Mouse (Mus musculus) neural tube, embryonic 14.5 days (tissue): ENCODE data around the gene Zbtb16. TPM values are rescaled to one million over a fixed set of nuclear protein-coding genes. Genes with fewer than 3 reads are reported as not detected.

ENCODE experiments used
- ATAC-seq: fragments of 200-750 bp; cut with Nextera tagmentation; 2 replicates; pipeline ENCODE4 v1.8.0; 2017; ENCODE audit warnings: low read depth, mild to moderate bottlenecking, moderate TSS enrichment, moderate library complexity
- H3K27ac ChIP-seq: fragments of 300-500 bp; sonication (generic); 2 replicates; pipeline ENCODE4 v1.5.1; 2014; ENCODE audit warnings: low read depth, mild to moderate bottlenecking, control low read depth, low read length, moderate library complexity, mixed read lengths
- H3K27me3 ChIP-seq: fragments of 300-500 bp; sonication (generic); 2 replicates; pipeline ENCODE4 v1.6.1; 2014; ENCODE audit warnings: low read length; ENCODE audit not compliant: control insufficient read depth, insufficient read depth
- H3K36me3 ChIP-seq: fragments of 300-500 bp; sonication (generic); 2 replicates; pipeline ENCODE4 v1.6.1; 2014; ENCODE audit warnings: low read length, mixed read lengths; ENCODE audit not compliant: control insufficient read depth, insufficient read depth
- H3K4me1 ChIP-seq: fragments of 300-500 bp; sonication (generic); 2 replicates; pipeline ENCODE4 v1.6.1; 2014; ENCODE audit warnings: low read length; ENCODE audit not compliant: control insufficient read depth, insufficient read depth
- H3K4me2 ChIP-seq: fragments of 300-500 bp; sonication (generic); 2 replicates; pipeline ENCODE4 v1.6.1; 2014; ENCODE audit warnings: mild to moderate bottlenecking, low read depth, low read length, control low read depth
- H3K4me3 ChIP-seq: fragments of 300-500 bp; sonication (generic); 2 replicates; pipeline ENCODE4 v1.5.1; 2014; ENCODE audit warnings: low read depth, low read length, control low read depth, mixed read lengths
- H3K9ac ChIP-seq: fragments of 300-500 bp; sonication (generic); replicated peaks from 2 replicates; pipeline ENCODE4 v1.6.1; 2014; ENCODE audit warnings: low read depth, mild to moderate bottlenecking, control low read depth, low read length, mixed read lengths
- H3K9me3 ChIP-seq: fragments of 300-500 bp; sonication (generic); 2 replicates; pipeline ENCODE4 v1.6.1; 2016; ENCODE audit warnings: low read length; ENCODE audit not compliant: control insufficient read depth
- WGBS: fragments of 180-500 bp; shearing (Covaris S2); extraction: QIAGEN DNeasy Blood & Tissue Kit; methylation state at CpG from one replicate; pipeline ENCODE4 v1.1.7; 2014; 5-methylcytosine and 5-hydroxymethylcytosine counted together
- polyA plus RNA-seq: library from polyadenylated mRNA; unstranded; fragments of >200 nt; fragmentation: Nextera tagmentation; extraction: Ambion mirVana; gene quantifications from 2 replicates; pipeline ENCODE4 v1.2.1, GENCODE M21; 2014

Zbtb16 gene
- polyA plus RNA-seq, 1 experiment from 2014 or later, result 12.0 TPM

DNA sequence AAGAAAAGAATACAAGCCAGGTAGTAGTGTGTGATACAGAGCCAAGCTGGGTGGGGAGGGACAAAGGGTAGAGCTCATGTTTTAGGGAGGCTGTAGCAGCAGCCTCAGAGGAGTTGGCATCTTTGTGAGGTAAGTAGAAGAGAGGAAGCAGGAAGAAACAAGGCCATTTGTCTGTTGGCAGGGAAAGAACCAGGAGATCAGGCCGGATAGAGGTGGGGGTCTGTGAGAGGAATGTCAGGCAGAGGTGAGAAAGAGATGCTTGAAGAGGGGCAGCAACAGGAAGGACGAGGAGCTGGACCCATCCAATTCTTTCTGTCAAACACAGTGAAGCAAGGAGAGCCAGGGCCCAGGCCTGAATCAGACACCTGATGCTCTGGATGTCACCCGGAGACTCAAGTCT is 114.8 kb downstream of the Zbtb16 start:
- H3K4me2 ChIP-seq, result no peak overlapping the region
- 83% methylated on average over 3 of the region's 3 CpGs for WGBS
- H3K4me3 ChIP-seq, result no peak overlapping the region
- no peak for ATAC-seq
- H3K9me3 ChIP-seq, result no peaks in the 10 kb centered on the region
- no peak overlapping the region for H3K27ac ChIP-seq
- no peaks in the 10 kb centered on the region for H3K36me3 ChIP-seq
- H3K9ac ChIP-seq, result no peak overlapping the region
- no peaks in the 10 kb centered on the region for H3K27me3 ChIP-seq
- 0 out of 2 replicates have a peak, but pooled peaks cover 5% of the 10 kb centered on the region for H3K4me1 ChIP-seq

DNA sequence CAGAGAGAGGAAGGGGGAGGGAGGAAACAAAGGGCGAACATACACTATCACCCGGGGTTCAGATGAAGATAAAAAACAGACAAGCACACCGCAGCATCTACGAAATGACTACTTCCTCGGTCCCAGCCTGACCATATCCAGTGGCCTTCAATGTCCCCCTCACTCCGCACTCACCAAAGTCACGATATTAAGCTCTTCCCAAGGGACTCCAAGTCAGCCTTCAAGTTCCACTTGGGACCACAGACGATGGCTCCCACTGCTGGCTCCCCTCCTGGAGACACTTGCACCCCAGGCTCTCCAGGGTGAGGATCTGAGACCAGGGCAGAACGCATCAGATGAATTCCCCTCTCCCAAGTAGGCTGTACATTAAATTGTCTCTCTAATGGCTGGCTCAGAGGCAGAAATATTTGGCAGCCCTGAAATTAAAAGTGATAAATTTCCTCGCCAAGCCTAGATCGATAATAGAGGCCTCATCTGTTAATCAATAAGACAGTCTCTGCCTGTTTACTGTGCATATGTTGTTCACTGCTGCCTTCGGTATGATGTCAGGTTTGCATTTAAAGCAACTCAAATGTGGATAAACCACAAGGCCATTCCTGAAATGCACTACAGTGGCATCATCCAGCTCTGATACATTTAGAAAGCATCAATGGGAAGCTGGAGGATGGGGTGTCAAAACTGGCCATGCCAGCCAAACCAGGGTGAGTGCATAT is 115.6 kb downstream of the Zbtb16 start:
- WGBS, result 64% methylated on average over 12 of the region's 12 CpGs
- no peaks in the 10 kb centered on the region for H3K36me3 ChIP-seq
- H3K4me3 ChIP-seq, result no peak overlapping the region
- no peak overlapping the region for H3K9ac ChIP-seq
- H3K4me2 ChIP-seq, result no peak overlapping the region
- no peaks in the 10 kb centered on the region for H3K9me3 ChIP-seq
- H3K27me3 ChIP-seq, result no peaks in the 10 kb centered on the region
- H3K27ac ChIP-seq, result peak overlapping the region; percentile 29; the same call in 1 of the 2 replicates
- H3K4me1 ChIP-seq, result 0 out of 2 replicates have a peak, but pooled peaks cover 5% of the 10 kb centered on the region
- peak; percentile 11; the same call in 1 of the 2 replicates for ATAC-seq

DNA sequence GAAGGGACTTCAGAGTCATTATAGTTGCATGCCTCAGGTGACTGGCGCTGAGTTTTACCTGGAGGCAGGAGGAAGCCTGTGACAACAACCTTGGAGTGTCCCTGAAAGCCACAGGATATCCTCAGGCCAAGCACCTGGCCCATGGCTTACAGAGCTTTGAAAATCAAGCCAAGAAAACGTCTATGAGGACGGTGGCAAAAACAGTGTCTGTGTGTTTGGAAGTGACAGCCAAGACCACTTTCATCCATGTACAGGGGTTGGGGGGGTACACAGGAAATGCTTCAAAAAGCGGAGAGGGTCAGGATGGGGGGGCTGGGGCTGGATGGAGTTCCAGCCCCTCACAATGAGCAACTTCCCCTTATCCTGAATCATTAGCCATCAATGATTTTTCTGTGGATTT is 116.4 kb downstream of the Zbtb16 start:
- 88% methylated on average over 4 of the region's 4 CpGs for WGBS

DNA sequence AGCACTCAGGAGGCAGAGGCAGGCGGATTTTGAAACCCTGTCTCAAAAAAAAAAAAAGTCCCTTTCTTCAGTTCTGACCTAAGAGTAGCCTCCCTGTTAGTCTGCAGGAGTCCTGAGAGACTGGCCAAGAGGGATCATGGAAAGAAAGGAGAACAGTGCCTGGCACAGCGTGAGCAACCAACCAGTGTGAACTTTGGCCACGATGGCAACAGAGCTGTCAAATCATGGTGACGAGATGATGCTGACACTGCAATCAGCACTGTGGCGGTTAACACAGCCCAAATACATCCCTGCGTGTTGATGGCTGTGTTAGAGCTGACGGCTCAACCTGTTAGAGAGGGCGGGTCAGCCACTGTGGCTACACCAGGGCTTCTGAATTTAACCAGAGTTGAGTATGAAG is 119.5 kb downstream of the Zbtb16 start:
- WGBS, result 94% methylated on average over 8 of the region's 8 CpGs
- Histone ChIP-seq H3K9ac (no peak overlapping the region), H3K27me3 (no peaks in the 10 kb centered on the region), H3K4me2 (no peak overlapping the region), H3K4me3 (no peak overlapping the region), H3K36me3 (no peaks in the 10 kb centered on the region), H3K27ac (no peak overlapping the region), H3K9me3 (no peaks in the 10 kb centered on the region), H3K4me1 (no peaks in the 10 kb centered on the region)
- no peak for ATAC-seq

More for the DNA sequence above, 116.4 kb downstream of the Zbtb16 start:
- no peaks in the 10 kb centered on the region for H3K27me3 ChIP-seq
- no peak overlapping the region for H3K27ac ChIP-seq
- H3K9ac ChIP-seq, result no peak overlapping the region
- no peak overlapping the region for H3K4me2 ChIP-seq
- 0 out of 2 replicates have a peak, but pooled peaks cover 5% of the 10 kb centered on the region for H3K4me1 ChIP-seq
- H3K36me3 ChIP-seq, result no peaks in the 10 kb centered on the region
- no peak for ATAC-seq
- no peaks in the 10 kb centered on the region for H3K9me3 ChIP-seq
- H3K4me3 ChIP-seq, result no peak overlapping the region

DNA sequence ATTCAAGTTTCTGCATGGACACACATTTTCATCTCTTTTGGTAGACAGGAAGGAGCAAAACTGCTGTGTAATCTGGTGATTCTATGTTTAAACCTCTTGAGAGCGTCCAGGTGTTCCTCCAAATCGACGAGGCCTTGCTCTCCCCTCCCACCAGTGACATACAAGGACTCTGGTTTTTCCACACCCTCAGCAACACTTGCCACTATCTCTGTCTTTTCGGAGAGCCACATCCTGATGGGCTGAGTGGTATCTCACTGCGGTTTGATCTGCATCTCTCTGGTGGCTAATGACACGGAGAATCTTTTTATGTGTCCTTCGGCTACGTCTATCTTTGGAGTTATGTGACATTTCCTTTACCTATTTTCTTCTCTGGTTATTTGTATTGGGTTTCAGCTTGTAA is 121.0 kb downstream of the Zbtb16 start:
- Histone ChIP-seq H3K9ac (no peak overlapping the region), H3K36me3 (no peaks in the 10 kb centered on the region), H3K4me1 (peaks cover 12% of the 10 kb centered on the region; the same call in 1 of the 2 replicates), H3K27me3 (no peaks in the 10 kb centered on the region), H3K9me3 (no peaks in the 10 kb centered on the region), H3K4me3 (no peak overlapping the region), H3K4me2 (no peak overlapping the region), H3K27ac (no peak overlapping the region)
- 87% methylated on average over 8 of the region's 8 CpGs for WGBS
- no peak for ATAC-seq

DNA sequence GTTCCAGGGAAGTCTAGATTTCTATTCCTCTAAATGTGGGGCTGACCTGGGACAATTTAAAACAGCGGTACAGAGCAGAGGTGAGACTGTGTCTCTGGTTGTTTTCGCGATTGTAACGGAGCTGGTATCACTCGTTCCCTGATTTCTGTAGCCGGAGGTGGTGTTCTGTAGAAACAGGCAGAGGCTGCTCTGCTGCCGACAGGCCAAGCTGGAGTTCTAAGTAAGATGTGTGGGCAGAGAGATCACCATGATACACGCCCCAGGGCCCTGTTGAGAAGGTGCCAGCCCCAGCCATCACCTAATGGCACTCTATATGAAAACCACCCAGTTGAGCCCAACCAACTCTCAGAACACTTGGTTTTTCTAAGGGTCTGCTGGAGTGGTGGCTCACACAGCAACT is 122.2 kb downstream of the Zbtb16 start:
- WGBS, result 92% methylated on average over 8 of the region's 8 CpGs
- H3K36me3 ChIP-seq, result no peaks in the 10 kb centered on the region
- no peak overlapping the region for H3K27ac ChIP-seq
- no peak overlapping the region for H3K4me3 ChIP-seq
- ATAC-seq, result no peak
- H3K27me3 ChIP-seq, result no peaks in the 10 kb centered on the region
- H3K9me3 ChIP-seq, result no peaks in the 10 kb centered on the region
- peaks cover 12% of the 10 kb centered on the region; the same call in 1 of the 2 replicates for H3K4me1 ChIP-seq
- H3K9ac ChIP-seq, result no peak overlapping the region
- H3K4me2 ChIP-seq, result no peak overlapping the region

DNA sequence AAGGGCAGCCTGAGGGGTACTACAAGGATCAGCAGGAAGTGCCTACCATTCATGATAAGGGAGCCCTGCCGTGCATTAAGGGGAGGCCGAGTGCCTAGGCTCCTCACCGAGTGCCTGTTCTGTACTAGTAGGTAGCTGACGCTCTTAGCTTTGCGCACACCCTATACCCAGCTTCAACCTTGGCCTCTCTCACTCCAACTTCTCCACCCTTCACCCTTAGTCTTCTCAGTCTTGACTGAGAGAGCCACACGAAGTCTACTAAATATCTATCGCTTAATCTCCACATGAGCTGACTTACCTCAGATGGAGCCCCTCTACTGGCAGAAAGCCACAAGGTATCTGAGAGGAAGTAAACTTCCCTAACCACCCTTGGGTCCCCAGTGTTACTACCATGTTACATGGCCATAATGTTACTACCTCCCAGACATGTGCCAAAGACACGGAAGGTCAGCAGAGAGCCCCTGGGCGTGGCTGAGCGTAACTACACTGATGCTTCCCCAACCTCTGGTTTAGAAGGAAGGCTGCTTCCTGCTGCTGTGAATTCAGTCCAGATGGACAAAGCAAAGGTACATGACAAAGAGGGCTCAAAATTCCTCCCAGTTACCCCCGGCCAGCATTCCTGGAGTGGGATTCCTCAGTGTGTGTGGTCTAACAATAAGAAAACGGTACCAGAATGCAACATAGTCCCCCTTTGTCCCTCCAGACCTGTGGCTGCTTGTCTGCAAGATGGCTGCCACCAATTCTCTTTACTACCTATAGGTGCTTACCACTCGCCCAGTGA is 122.8 kb downstream of the Zbtb16 start:
- no peaks in the 10 kb centered on the region for H3K9me3 ChIP-seq
- H3K4me3 ChIP-seq, result no peak overlapping the region

DNA sequence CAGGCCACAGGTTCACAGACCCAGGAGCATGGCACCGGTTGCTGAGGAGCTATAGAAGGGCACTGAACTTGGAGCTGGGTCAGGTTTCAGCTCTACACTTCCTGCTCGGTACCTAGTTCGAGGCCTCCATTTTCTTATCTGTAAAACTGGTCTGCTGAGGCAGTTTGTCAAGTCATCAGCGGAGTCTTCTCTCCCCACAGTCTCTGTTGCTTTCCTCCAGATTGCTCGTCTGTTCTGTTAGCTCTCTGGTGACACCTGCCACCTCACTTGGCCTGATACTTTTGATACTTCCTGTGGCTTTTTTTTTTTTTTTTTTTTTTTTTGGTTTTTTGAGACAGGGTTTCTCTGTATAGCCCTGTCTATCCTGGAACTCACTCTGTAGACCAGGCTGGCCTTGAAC is 124.2 kb downstream of the Zbtb16 start:
- 84% methylated on average over 5 of the region's 5 CpGs for WGBS
- no peak for ATAC-seq
- no peaks in the 10 kb centered on the region for H3K9me3 ChIP-seq
- H3K9ac ChIP-seq, result no peak overlapping the region
- no peak overlapping the region for H3K27ac ChIP-seq
- H3K36me3 ChIP-seq, result no peaks in the 10 kb centered on the region
- H3K4me1 ChIP-seq, result peaks cover 15% of the 10 kb centered on the region; the same call in 1 of the 2 replicates
- no peak overlapping the region for H3K4me2 ChIP-seq
- H3K4me3 ChIP-seq, result no peak overlapping the region
- H3K27me3 ChIP-seq, result no peaks in the 10 kb centered on the region

More for the DNA sequence above, 122.8 kb downstream of the Zbtb16 start:
- Histone ChIP-seq H3K9ac (no peak overlapping the region), H3K4me1 (peaks cover 12% of the 10 kb centered on the region; the same call in 1 of the 2 replicates), H3K27me3 (no peaks in the 10 kb centered on the region), H3K36me3 (no peaks in the 10 kb centered on the region), H3K27ac (no peak overlapping the region), H3K4me2 (no peak overlapping the region)
- ATAC-seq, result no peak
- WGBS, result 88% methylated on average over 13 of the region's 13 CpGs

DNA sequence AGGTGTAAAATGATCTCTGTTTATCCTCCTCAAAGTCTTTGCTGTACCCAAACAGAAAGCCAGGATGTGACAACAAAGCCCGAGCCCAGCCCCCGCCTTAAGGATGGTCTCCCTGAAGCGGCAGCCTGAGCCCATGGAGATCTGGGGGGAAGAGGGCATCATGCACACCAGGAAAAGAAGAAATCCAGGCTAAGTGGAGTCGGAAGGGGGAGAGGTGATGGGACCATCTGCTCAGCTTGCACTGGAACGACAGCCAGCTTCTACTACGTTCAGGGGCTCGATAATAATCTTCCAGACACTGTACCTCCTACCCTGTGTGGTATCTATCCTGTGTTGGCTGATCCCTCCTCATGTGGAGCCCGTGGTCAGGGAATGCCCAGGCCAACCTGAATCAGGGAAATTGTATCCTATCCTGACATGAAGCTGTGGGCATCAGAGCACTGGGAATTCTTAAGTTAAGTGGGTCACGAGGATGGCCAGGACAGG is 124.7 kb downstream of the Zbtb16 start:
- 36% methylated on average over 9 of the region's 9 CpGs for WGBS
- H3K27ac ChIP-seq, result no peak overlapping the region

More for the DNA sequence above, 124.7 kb downstream of the Zbtb16 start:
- no peak overlapping the region for H3K4me2 ChIP-seq
- peaks cover 15% of the 10 kb centered on the region; the same call in 1 of the 2 replicates for H3K4me1 ChIP-seq
- H3K27me3 ChIP-seq, result no peaks in the 10 kb centered on the region
- no peaks in the 10 kb centered on the region for H3K36me3 ChIP-seq
- no peak overlapping the region for H3K4me3 ChIP-seq
- no peaks in the 10 kb centered on the region for H3K9me3 ChIP-seq
- ATAC-seq, result no peak
- no peak overlapping the region for H3K9ac ChIP-seq
